Mouse (Mus musculus): ENCODE data around the gene Irx3.

DNA sequence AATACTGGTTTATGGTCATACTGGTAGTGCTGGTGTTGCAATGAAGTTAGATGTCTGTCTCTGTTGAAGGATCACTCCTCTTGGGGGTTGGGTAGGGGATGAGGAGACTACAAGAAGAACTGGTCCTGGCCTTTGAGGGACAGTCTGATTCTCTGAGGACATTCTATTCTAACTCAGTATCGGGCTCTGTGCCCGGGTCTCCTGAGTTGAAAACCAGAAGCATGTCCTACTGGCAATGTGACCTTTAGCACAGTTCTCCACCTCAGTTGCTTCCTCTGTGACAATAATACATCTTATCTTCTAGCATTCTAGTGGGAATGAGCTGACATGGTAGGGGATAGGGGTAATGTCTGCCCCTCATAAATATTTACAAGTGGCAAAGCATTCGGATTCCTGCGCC lies 12.2 kb upstream of the Irx3 start:
- TF ChIP-seq CTCF (IDR thresholded peaks at IDR 0.05; ENCODE audit: insufficient read depth, low read depth, low read length) (no peak), POLR2A (IDR thresholded peaks at IDR 0.05; ENCODE audit: insufficient read depth, low read depth, low read length) (no peak)
